Mouse (Mus musculus): Measurements from ENCODE around the gene Bmpr1b.

DNA sequence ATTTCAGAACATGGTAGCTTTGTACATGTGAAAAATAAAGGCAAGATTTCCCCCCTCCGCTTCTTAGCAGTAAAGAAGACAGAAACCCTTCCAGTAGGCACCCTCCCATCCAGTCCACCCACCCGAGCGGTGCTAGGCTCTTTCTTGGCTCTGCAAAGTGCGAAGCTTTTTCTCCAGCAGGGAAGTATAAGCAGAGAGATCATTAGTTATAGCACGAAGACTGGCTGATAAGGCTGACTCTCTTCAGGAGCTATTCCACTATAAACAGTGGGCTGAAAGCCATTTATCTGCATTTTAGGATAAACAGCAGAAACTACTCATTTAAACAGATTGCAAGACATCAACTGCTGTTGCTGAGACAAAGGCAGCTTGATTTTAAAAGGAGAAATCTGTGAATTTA is 274.1 kb downstream of the Bmpr1b start:
- TF ChIP-seq CTCF (IDR thresholded peaks at IDR 0.05; ENCODE audit: low read depth) (no peak), EP300 (optimal IDR thresholded peaks at IDR 0.05) (no peak)

Measured in stomach, postnatal 0 days (tissue).